Mouse (Mus musculus): ENCODE measurements around the gene Csnka2ip. TPM values are rescaled to one million over a fixed set of nuclear protein-coding genes. Genes with fewer than 3 reads are reported as not detected.

Gene Csnka2ip
- not detected for polyA plus RNA-seq (2017; shearing (Covaris generic))

- ATAC-seq = no peak
Measured at GRCm38 (mm10) chr16:64602308-64602707, at the start of gene Csnka2ip. Gene Csnka2ip (minus strand): TSS chr16:64602408.

- no peak for ATAC-seq
Measured at GRCm38 (mm10) chr16:64649594-64650290, 47.5 kb upstream of the Csnka2ip start.

GRCm38 (mm10) chr16:64647771-64648170 is 45.6 kb upstream of the Csnka2ip start:
- ATAC-seq = peak; percentile 52

GRCm38 (mm10) chr16:64635110-64635509 is 32.9 kb upstream of the Csnka2ip start:
- no peak for ATAC-seq

- no peak for ATAC-seq
Measured at GRCm38 (mm10) chr16:64620116-64620515, 17.9 kb upstream of the Csnka2ip start.

GRCm38 (mm10) chr16:64614648-64615047 is 12.4 kb upstream of the Csnka2ip start:
- ATAC-seq = no peak

- ATAC-seq = no peak
Measured at GRCm38 (mm10) chr16:64607793-64608192, 5.6 kb upstream of the Csnka2ip start.

GRCm38 (mm10) chr16:64586825-64587224 is 15.4 kb downstream of the Csnka2ip start:
- ATAC-seq = no peak

- ATAC-seq = no peak
Measured at GRCm38 (mm10) chr16:64586262-64586619, 16.0 kb downstream of the Csnka2ip start.

- ATAC-seq = no peak
Measured at GRCm38 (mm10) chr16:64585599-64586261, 16.5 kb downstream of the Csnka2ip start.

- ATAC-seq = no peak
Measured at GRCm38 (mm10) chr16:64584591-64584990, 17.6 kb downstream of the Csnka2ip start.

- ATAC-seq = no peak
Measured at GRCm38 (mm10) chr16:64583406-64583805, 18.8 kb downstream of the Csnka2ip start.

- ATAC-seq = no peak
Measured at GRCm38 (mm10) chr16:64569496-64569895, 32.7 kb downstream of the Csnka2ip start.

GRCm38 (mm10) chr16:64563081-64563480 is 39.1 kb downstream of the Csnka2ip start:
- ATAC-seq = peak; percentile 25

GRCm38 (mm10) chr16:64558518-64558917 is 43.7 kb downstream of the Csnka2ip start:
- no peak for ATAC-seq

- no peak for ATAC-seq
Measured at GRCm38 (mm10) chr16:64526883-64527282, 75.3 kb downstream of the Csnka2ip start.

- ATAC-seq = no peak
Measured at GRCm38 (mm10) chr16:64524051-64524645, 78.1 kb downstream of the Csnka2ip start.

GRCm38 (mm10) chr16:64513423-64513822 is 88.8 kb downstream of the Csnka2ip start:
- ATAC-seq = no peak

Other genes starting within 250 kb of the Csnka2ip start
- gene 4930453N24Rik, start 168.8 kb upstream of the Csnka2ip start, polyA plus RNA-seq (2017; shearing (Covaris generic)) = 10 to 100 TPM; 14.2 to 26.6 (median 19.4) TPM
- 10 to 100 TPM in 1 of 3 experiments, 1 to 10 TPM in 2; 9.0 to 10.3 (median 9.5) TPM for gene Zfp654, start 249.2 kb upstream of the Csnka2ip start, polyA plus RNA-seq (2017; shearing (Covaris generic))
- gene Cggbp1, start 249.6 kb upstream of the Csnka2ip start, polyA plus RNA-seq (2017; shearing (Covaris generic)) = 10 to 100 TPM; 33.5 to 79.9 (median 39.7) TPM